Mouse (Mus musculus): ENCODE measurements at regions not wholly inside any gene's neighbourhood (a gene's known extent, or its start where the extent isn't known, plus 50 kb on each side); places are given as distances from the start of the nearest gene placed in this dataset.
A peak's percentile ranks its signal among the peaks of the same experiment; 100 is the strongest.

- no peak overlapping the region for H3K4me3 ChIP-seq
- 78% methylated on average over 2 of the region's 2 CpGs for WGBS
- no peak overlapping the region for H3K9ac ChIP-seq
- no peak for ATAC-seq (ENCODE audit: low read depth)
- H3K4me2 ChIP-seq, result no peak overlapping the region
- H3K9me3 ChIP-seq, result no peaks in the 10 kb centered on the region
- no peaks in the 10 kb centered on the region for H3K27me3 ChIP-seq
- H3K27ac ChIP-seq (replicated peaks), result no peak overlapping the region
- no peaks in the 10 kb centered on the region for H3K4me1 ChIP-seq (replicated peaks)
- H3K36me3 ChIP-seq, result no peaks in the 10 kb centered on the region
Observed at GRCm38 (mm10) chr5:71381407-71381806, 166.6 kb downstream of the Cox7b2 start.

- no peak for ATAC-seq (ENCODE audit: low read depth)
- H3K27me3 ChIP-seq, result no peaks in the 10 kb centered on the region
- no peak overlapping the region for H3K9ac ChIP-seq
- no peak overlapping the region for H3K27ac ChIP-seq (replicated peaks)
- no peaks in the 10 kb centered on the region for H3K36me3 ChIP-seq
- WGBS, result 55% methylated on average over 3 of the region's 3 CpGs
- no peaks in the 10 kb centered on the region for H3K4me1 ChIP-seq (replicated peaks)
- H3K9me3 ChIP-seq, result no peaks in the 10 kb centered on the region
- no peak overlapping the region for H3K4me3 ChIP-seq
- no peak overlapping the region for H3K4me2 ChIP-seq
Observed at GRCm38 (mm10) chr5:71366196-71366858, 181.7 kb downstream of the Cox7b2 start.

GRCm38 (mm10) chr5:71341512-71341911, 206.5 kb downstream of the Cox7b2 start:
- no peak overlapping the region for H3K4me2 ChIP-seq

GRCm38 (mm10) chr5:71309414-71309813, 213.8 kb upstream of the Gabra2 start:
- no peaks in the 10 kb centered on the region for H3K27me3 ChIP-seq
- ATAC-seq (ENCODE audit: low read depth), result no peak
- no peak overlapping the region for H3K9ac ChIP-seq
- H3K9me3 ChIP-seq, result no peaks in the 10 kb centered on the region
- H3K4me3 ChIP-seq, result no peak overlapping the region
- 72% methylated on average over 6 of the region's 6 CpGs for WGBS
- H3K4me2 ChIP-seq, result no peak overlapping the region
- H3K27ac ChIP-seq (replicated peaks), result no peak overlapping the region
- no peaks in the 10 kb centered on the region for H3K36me3 ChIP-seq
- H3K4me1 ChIP-seq (replicated peaks), result no peaks in the 10 kb centered on the region

More at GRCm38 (mm10) chr5:71341512-71341911, 206.5 kb downstream of the Cox7b2 start:
- H3K4me3 ChIP-seq, result no peak overlapping the region
- 87% methylated on average over 3 of the region's 3 CpGs for WGBS
- H3K9me3 ChIP-seq, result no peaks in the 10 kb centered on the region
- no peaks in the 10 kb centered on the region for H3K4me1 ChIP-seq (replicated peaks)
- H3K9ac ChIP-seq, result no peak overlapping the region
- H3K27me3 ChIP-seq, result no peaks in the 10 kb centered on the region
- no peaks in the 10 kb centered on the region for H3K36me3 ChIP-seq
- no peak overlapping the region for H3K27ac ChIP-seq (replicated peaks)
- ATAC-seq (ENCODE audit: low read depth), result no peak

DNA sequence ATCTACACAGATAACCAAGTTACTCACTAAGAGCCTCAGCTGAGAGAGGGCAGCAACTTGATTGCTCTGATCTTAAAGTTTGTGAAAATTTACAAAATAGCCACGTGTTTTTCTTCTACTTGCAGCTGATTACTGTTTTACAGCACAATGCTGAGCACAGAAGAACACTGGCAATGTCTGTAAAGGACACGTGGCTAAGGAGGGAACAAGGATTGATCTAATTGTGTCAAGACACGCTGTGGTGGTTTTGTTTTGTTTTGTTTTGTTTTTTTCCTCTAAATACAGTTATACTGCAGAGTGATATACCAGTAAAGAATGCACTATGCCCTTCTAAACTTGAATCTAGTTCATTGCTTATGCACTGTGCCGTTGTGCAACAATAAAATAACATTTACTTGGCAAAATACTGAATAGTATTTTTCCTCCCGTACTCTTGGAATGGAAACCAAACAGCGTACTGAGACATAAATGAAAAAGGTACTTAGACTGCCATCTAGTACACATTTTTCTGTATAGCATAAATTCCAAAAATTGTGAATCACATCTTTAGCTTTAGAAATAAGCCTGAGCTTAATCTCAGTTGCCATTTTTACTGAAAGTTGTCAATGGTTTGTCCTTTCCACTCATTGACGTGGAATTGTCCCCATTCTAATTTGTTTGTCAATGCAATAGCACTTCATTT, 166.7 kb upstream of the Gabra2 start:
- H3K4me2 ChIP-seq, result no peak overlapping the region
- no peaks in the 10 kb centered on the region for H3K36me3 ChIP-seq
- no peak overlapping the region for H3K9ac ChIP-seq
- no peak overlapping the region for H3K4me3 ChIP-seq
- no peaks in the 10 kb centered on the region for H3K9me3 ChIP-seq
- no peak for ATAC-seq (ENCODE audit: low read depth)
- no peaks in the 10 kb centered on the region for H3K4me1 ChIP-seq (replicated peaks)
- 76% methylated on average over 7 of the region's 7 CpGs for WGBS
- H3K27me3 ChIP-seq, result no peaks in the 10 kb centered on the region
- no peak overlapping the region for H3K27ac ChIP-seq (replicated peaks)

GRCm38 (mm10) chr5:71249273-71249672, 153.6 kb upstream of the Gabra2 start:
- Histone ChIP-seq H3K27ac (replicated peaks) (no peak overlapping the region), H3K27me3 (no peaks in the 10 kb centered on the region), H3K4me3 (no peak overlapping the region), H3K4me2 (no peak overlapping the region), H3K4me1 (replicated peaks) (peaks cover 13% of the 10 kb centered on the region), H3K36me3 (no peaks in the 10 kb centered on the region), H3K9ac (no peak overlapping the region), H3K9me3 (no peaks in the 10 kb centered on the region)
- WGBS, result 81% methylated on average over 2 of the region's 2 CpGs
- ATAC-seq (ENCODE audit: low read depth), result 0 out of 2 replicates have a peak, but pooled peaks have one; percentile 43

- Histone ChIP-seq H3K27ac (replicated peaks) (0 out of 2 replicates have a peak overlapping the region, but pooled peaks have one; percentile 5), H3K27me3 (no peaks in the 10 kb centered on the region), H3K4me3 (no peak overlapping the region), H3K4me2 (no peak overlapping the region), H3K9me3 (no peaks in the 10 kb centered on the region), H3K9ac (no peak overlapping the region), H3K4me1 (replicated peaks) (peaks cover 13% of the 10 kb centered on the region), H3K36me3 (no peaks in the 10 kb centered on the region)
- 54% methylated on average over 6 of the region's 6 CpGs for WGBS
- ATAC-seq (ENCODE audit: low read depth), result peak; percentile 72
Observed at GRCm38 (mm10) chr5:71248318-71249135, 152.9 kb upstream of the Gabra2 start.

- no peak for ATAC-seq (ENCODE audit: low read depth)
- Histone ChIP-seq H3K4me3 (no peak overlapping the region), H3K27ac (replicated peaks) (no peak overlapping the region), H3K36me3 (no peaks in the 10 kb centered on the region), H3K9me3 (no peaks in the 10 kb centered on the region), H3K4me1 (replicated peaks) (no peaks in the 10 kb centered on the region), H3K4me2 (no peak overlapping the region), H3K27me3 (no peaks in the 10 kb centered on the region), H3K9ac (no peak overlapping the region)
- WGBS, result 90% methylated on average over 4 of the region's 4 CpGs
Observed at GRCm38 (mm10) chr5:71227615-71228014, 132.0 kb upstream of the Gabra2 start.

DNA sequence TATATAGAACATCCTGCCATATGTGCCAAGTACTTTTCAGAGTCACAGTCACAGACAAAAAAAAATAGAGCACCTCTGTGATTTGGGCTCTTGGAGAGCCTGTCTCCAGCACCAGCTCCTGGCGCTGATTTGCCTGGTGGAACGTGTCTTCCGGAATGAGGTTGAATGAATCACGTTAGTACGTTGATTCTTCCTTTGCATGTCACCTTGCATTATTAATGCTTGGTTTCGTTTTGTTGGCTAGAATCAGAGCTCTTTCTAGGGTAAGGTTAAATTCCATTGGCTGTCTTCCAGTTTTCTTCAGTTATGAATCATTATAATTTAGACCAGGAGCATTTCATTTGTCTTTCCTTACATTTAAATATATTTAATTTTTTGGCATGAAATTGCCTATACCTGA, 105.2 kb upstream of the Gabra2 start:
- Histone ChIP-seq H3K4me1 (replicated peaks) (no peaks in the 10 kb centered on the region), H3K9me3 (no peaks in the 10 kb centered on the region), H3K4me3 (no peak overlapping the region), H3K36me3 (no peaks in the 10 kb centered on the region), H3K9ac (no peak overlapping the region), H3K27ac (replicated peaks) (no peak overlapping the region), H3K4me2 (no peak overlapping the region), H3K27me3 (no peaks in the 10 kb centered on the region)
- ATAC-seq (ENCODE audit: low read depth), result no peak
- 68% methylated on average over 6 of the region's 6 CpGs for WGBS

DNA sequence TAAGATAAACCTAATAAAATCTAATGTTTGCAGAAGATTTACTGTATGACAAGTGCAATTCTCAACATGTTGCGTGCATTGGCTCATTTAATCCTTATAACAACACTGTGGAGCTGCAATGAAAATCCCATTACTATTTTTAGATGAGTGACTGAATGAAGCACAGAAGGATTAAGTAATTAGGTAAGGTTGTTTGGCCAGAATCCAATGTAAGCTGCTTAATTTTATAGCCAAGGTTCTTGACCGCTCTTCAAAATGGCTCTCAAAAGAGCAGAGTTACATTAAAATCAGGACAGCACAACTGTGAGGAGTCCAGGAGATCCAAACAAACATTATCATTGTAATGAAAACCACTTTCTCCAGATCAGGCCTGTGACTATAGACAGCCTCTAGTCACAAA, 81.7 kb upstream of the Gabra2 start:
- Histone ChIP-seq H3K4me1 (replicated peaks) (no peaks in the 10 kb centered on the region), H3K27ac (replicated peaks) (no peak overlapping the region), H3K9me3 (no peaks in the 10 kb centered on the region)

DNA sequence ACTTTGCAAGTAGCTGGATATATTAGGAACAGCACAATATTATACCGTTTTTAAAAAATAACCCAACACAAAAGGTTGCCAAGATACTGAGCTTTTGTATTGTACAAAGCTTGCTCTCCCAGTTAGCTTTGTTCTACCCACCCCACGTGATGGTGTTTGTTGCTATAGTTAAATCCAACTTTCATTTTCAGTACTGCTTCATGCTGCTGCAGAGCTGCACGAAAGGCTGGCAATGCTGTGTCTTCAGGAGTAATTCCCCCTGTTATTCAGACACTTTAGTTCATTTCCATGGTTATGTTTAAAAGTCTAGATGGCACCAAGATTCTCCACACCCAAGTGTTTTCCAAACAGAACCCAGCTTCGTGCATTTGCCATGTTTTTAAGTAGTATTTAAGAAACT, 74.7 kb upstream of the Gabra2 start:
- Histone ChIP-seq H3K36me3 (no peaks in the 10 kb centered on the region), H3K4me3 (no peak overlapping the region), H3K9me3 (no peaks in the 10 kb centered on the region), H3K27ac (replicated peaks) (no peak overlapping the region), H3K4me2 (no peak overlapping the region), H3K27me3 (no peaks in the 10 kb centered on the region), H3K9ac (no peak overlapping the region), H3K4me1 (replicated peaks) (no peaks in the 10 kb centered on the region)
- WGBS, result 72% methylated on average over 4 of the region's 4 CpGs
- ATAC-seq (ENCODE audit: low read depth), result no peak

More for the DNA sequence above, 81.7 kb upstream of the Gabra2 start:
- H3K27me3 ChIP-seq, result no peaks in the 10 kb centered on the region
- H3K4me2 ChIP-seq, result no peak overlapping the region
- WGBS, result 52% methylated on average over 2 of the region's 2 CpGs
- ATAC-seq (ENCODE audit: low read depth), result 0 out of 2 replicates have a peak, but pooled peaks have one; percentile 15
- H3K9ac ChIP-seq, result no peak overlapping the region
- no peak overlapping the region for H3K4me3 ChIP-seq
- H3K36me3 ChIP-seq, result no peaks in the 10 kb centered on the region

All from neural tube, embryonic 13.5 days (tissue).